Mouse (Mus musculus) left cerebral cortex, adult 8-10 months (tissue): ENCODE measurements around the gene Mcm5. TPM values are rescaled to one million over a fixed set of nuclear protein-coding genes. Genes with fewer than 3 reads are reported as not detected.

ENCODE experiments used
- DNase-seq, 2 experiments: peaks; one replicate each; pipeline ENCODE4 v3.0.0; 2022; ENCODE audit warnings: low spot score in 2 of 2
- total RNA-seq, 4 experiments: library from RNA; stranded (reverse); gene quantifications; 2 replicates each; pipeline ENCODE4 v1.2.4; 2022

The Mcm5 gene
- total RNA-seq, 4 experiments from 2014 or later, result 8.3 to 10.2 (median 8.9) TPM

GRCm38 (mm10) chr8:75093399-75094156 is 15.8 kb upstream of the Mcm5 start, which contains the start of gene Hmox1:
Gene Hmox1, plus strand, starts transcription at chr8:75093621.
- DNase-seq, result peak; percentile 74 to 90

- DNase-seq, result no peak
Measured at GRCm38 (mm10) chr8:75102956-75103355, 6.4 kb upstream of the Mcm5 start.

GRCm38 (mm10) chr8:75103376-75103878 is 5.9 kb upstream of the Mcm5 start:
- no peak for DNase-seq

- peak; percentile 62 to 67 for DNase-seq
Measured at GRCm38 (mm10) chr8:75108527-75109235, 688 bp upstream of the Mcm5 start.

- DNase-seq, result no peak
Measured at GRCm38 (mm10) chr8:75110093-75110492, 724 bp downstream of the Mcm5 start.

- no peak for DNase-seq
Measured at GRCm38 (mm10) chr8:75118505-75118904, 9.1 kb downstream of the Mcm5 start.

GRCm38 (mm10) chr8:75119287-75119686 is 9.9 kb downstream of the Mcm5 start:
- DNase-seq, result no peak

- DNase-seq, result no peak
Measured at GRCm38 (mm10) chr8:75119747-75120146, 10.4 kb downstream of the Mcm5 start.

- no peak for DNase-seq
Measured at GRCm38 (mm10) chr8:75127406-75127805, 18.0 kb downstream of the Mcm5 start.

GRCm38 (mm10) chr8:75132485-75132884 is 23.1 kb downstream of the Mcm5 start:
- peak in 1 of 2 experiments; percentile 24 for DNase-seq

- no peak for DNase-seq
Measured at GRCm38 (mm10) chr8:75133399-75133798, 24.0 kb downstream of the Mcm5 start.

GRCm38 (mm10) chr8:75134603-75135391 is 25.4 kb downstream of the Mcm5 start:
- peak; percentile 22 to 62 for DNase-seq

- DNase-seq, result no peak
Measured at GRCm38 (mm10) chr8:75135756-75136155, 26.4 kb downstream of the Mcm5 start.

GRCm38 (mm10) chr8:75136256-75136655 is 26.9 kb downstream of the Mcm5 start:
- DNase-seq, result no peak

GRCm38 (mm10) chr8:75137536-75137935 is 28.2 kb downstream of the Mcm5 start:
- peak in 1 of 2 experiments; percentile 50 for DNase-seq

GRCm38 (mm10) chr8:75150911-75151610 is 41.7 kb downstream of the Mcm5 start:
- no peak for DNase-seq

- DNase-seq, result no peak
Measured at GRCm38 (mm10) chr8:75151743-75152142, 42.4 kb downstream of the Mcm5 start.

GRCm38 (mm10) chr8:75152505-75153082 is 43.2 kb downstream of the Mcm5 start:
- no peak for DNase-seq

GRCm38 (mm10) chr8:75154855-75155478 is 45.6 kb downstream of the Mcm5 start:
- DNase-seq, result no peak

- DNase-seq, result no peak
Measured at GRCm38 (mm10) chr8:75155740-75156322, 46.5 kb downstream of the Mcm5 start.
